18 mouse cellular contexts compared by ENCODE assay signal in genomic region chr11:46219380-46219779, GRCm38 (mm10). TPM values are rescaled to one million over a fixed set of nuclear protein-coding genes. Genes with fewer than 3 reads are reported as not detected.
DNase-seq lines count a peak whose midpoint lies in the region; ATAC-seq lines count a peak whose summit lies in the region.
"Had no signal": no experiment of that assay in that cellular context is flagged by ENCODE, and none has a peak within 500 bp of the region (broad histone marks: within the 10 kb centered on the region; RNA-seq: fewer than 3 reads in every experiment).

No protein-coding gene starts in this region.

- H3K9me3 ChIP-seq in neural tube, embryonic 11.5 days (ENCODE audit: control insufficient read depth, low read length) = no peaks in the 10 kb centered on the region
- H3K9me3 ChIP-seq in hindbrain, embryonic 10.5 days = 0 out of 2 replicates have a peak, but pooled peaks cover 2% of the 10 kb centered on the region
- no peaks in the 10 kb centered on the region for H3K9me3 ChIP-seq in midbrain, embryonic 12.5 days
- H3K9me3 ChIP-seq: G1E; limb, embryonic 15.5 days had no signal

- H3K36me3 ChIP-seq in neural tube, embryonic 11.5 days (ENCODE audit: control insufficient read depth, insufficient read depth, low read length) = no peaks in the 10 kb centered on the region
- peaks cover 47% of the 10 kb centered on the region for H3K36me3 ChIP-seq in hindbrain, embryonic 10.5 days
- peaks cover 34% of the 10 kb centered on the region for H3K36me3 ChIP-seq in midbrain, embryonic 12.5 days
- H3K36me3 ChIP-seq: G1E; limb, embryonic 15.5 days had no signal

- DNase-seq in neural tube, embryonic 11.5 days (ENCODE audit: low spot score) = no peak
- DNase-seq in neural tube, embryonic 10.5 days (ENCODE audit: extremely low spot score, low spot score) = no peak
- no peak for DNase-seq in hindbrain, embryonic 10.5 days (ENCODE audit: low spot score)
- DNase-seq in cerebellum, postnatal 14 days = no peak
- no peak for DNase-seq in thymus, postnatal 36 days
- DNase-seq: adrenal gland, postnatal 25 days; gastrocnemius, postnatal 10 days; kidney, adult 2 months; lung, embryonic 14.5 days had no signal

- no peaks in the 10 kb centered on the region for H3K27me3 ChIP-seq in neural tube, embryonic 11.5 days (ENCODE audit: control insufficient read depth, insufficient read depth, low read length)
- no peaks in the 10 kb centered on the region for H3K27me3 ChIP-seq in hindbrain, embryonic 10.5 days (ENCODE audit: insufficient read depth, poor library complexity, severe bottlenecking)
- H3K27me3 ChIP-seq in midbrain, embryonic 12.5 days = no peaks in the 10 kb centered on the region
- H3K27me3 ChIP-seq: limb, embryonic 15.5 days had no signal

- WGBS in neural tube, embryonic 11.5 days = 82% methylated on average over 9 of the region's 9 CpGs
- 81% methylated on average over 9 of the region's 9 CpGs for WGBS in hindbrain, embryonic 10.5 days
- WGBS in midbrain, embryonic 12.5 days = 85% methylated on average over 9 of the region's 9 CpGs

- H3K4me2 ChIP-seq in neural tube, embryonic 11.5 days (ENCODE audit: low read depth) = no peak overlapping the region
- H3K4me2 ChIP-seq in midbrain, embryonic 12.5 days (replicated peaks) = no peak overlapping the region
- H3K4me2 ChIP-seq: heart, embryonic 11.5 days; limb, embryonic 15.5 days; lung, embryonic 14.5 days had no signal

- H3K4me3 ChIP-seq in neural tube, embryonic 11.5 days (ENCODE audit: low read depth, low read length) = no peak overlapping the region
- H3K4me3 ChIP-seq in hindbrain, embryonic 10.5 days = no peak overlapping the region
- H3K4me3 ChIP-seq in midbrain, embryonic 12.5 days = no peak overlapping the region
- H3K4me3 ChIP-seq: limb, embryonic 15.5 days had no signal

- H3K4me1 ChIP-seq in neural tube, embryonic 11.5 days (ENCODE audit: control insufficient read depth, insufficient read depth, low read length) = peaks cover 10% of the 10 kb centered on the region; the same call in 1 of the 2 replicates
- peaks cover 42% of the 10 kb centered on the region for H3K4me1 ChIP-seq in hindbrain, embryonic 10.5 days (replicated peaks)
- H3K4me1 ChIP-seq in midbrain, embryonic 12.5 days = peaks cover 16% of the 10 kb centered on the region

- H3K27ac ChIP-seq in neural tube, embryonic 11.5 days (ENCODE audit: low read depth, low read length) = peak overlapping the region; percentile 61; the same call in 1 of the 2 replicates
- peak overlapping the region; percentile 77 for H3K27ac ChIP-seq in hindbrain, embryonic 10.5 days
- H3K27ac ChIP-seq in midbrain, embryonic 12.5 days (replicated peaks) = peak overlapping the region; percentile 84
- H3K27ac ChIP-seq: limb, embryonic 15.5 days had no signal

- ATAC-seq in neural tube, embryonic 11.5 days (ENCODE audit: insufficient read depth, low FRiP score, low TSS enrichment) = no peak
- no peak for ATAC-seq in midbrain, embryonic 12.5 days (ENCODE audit: low FRiP score, low read depth)
- no peak for ATAC-seq in megakaryocyte, adult 5-6 weeks (ENCODE audit: poor library complexity, severe bottlenecking)

- no peak overlapping the region for H3K9ac ChIP-seq in neural tube, embryonic 11.5 days (ENCODE audit: low read length)
- peak overlapping the region; percentile 12; the same call in 1 of the 2 replicates for H3K9ac ChIP-seq in midbrain, embryonic 12.5 days (replicated peaks)
- H3K9ac ChIP-seq: limb, embryonic 15.5 days; lung, embryonic 14.5 days had no signal

RNA-seq across cellular contexts. Expression of gene Fndc9, which starts 16.0 kb away (rescaled TPM):
- polyA plus RNA-seq in neural tube, embryonic 11.5 days (2014; fragmentation: Nextera tagmentation; extraction: Ambion mirVana) = 0.50 and 0.54 TPM in 2 replicates
- 0.40 and 0.80 TPM in 2 replicates for polyA plus RNA-seq in hindbrain, embryonic 10.5 days (2016; fragmentation: Nextera tagmentation; extraction: Ambion mirVana)
- polyA plus RNA-seq in midbrain, embryonic 12.5 days (2016; fragmentation: Nextera tagmentation; extraction: Ambion mirVana) = 2.2 and 2.3 TPM in 2 replicates
- not detected in 2 replicates for total RNA-seq in megakaryocyte, adult 5-6 weeks (2015)
- not detected in 2 replicates for total RNA-seq in megakaryocyte, adult 5-6 weeks (2017)
- total RNA-seq: adrenal gland, postnatal 25 days; gastrocnemius, postnatal 10 days; hematopoietic stem cell, adult 5-6 weeks; megakaryocyte progenitor cell, adult 5-6 weeks had no signal
- polyA plus RNA-seq: G1E; heart, embryonic 11.5 days; kidney, adult 2 months; large intestine, adult 2 months; lung, embryonic 14.5 days had no signal

RNA-seq across cellular contexts. Expression of gene Nipal4, which starts 53.1 kb away (rescaled TPM):
- polyA plus RNA-seq in neural tube, embryonic 11.5 days (2014; fragmentation: Nextera tagmentation; extraction: Ambion mirVana) = 0.64 and 0.69 TPM in 2 replicates
- polyA plus RNA-seq in hindbrain, embryonic 10.5 days (2016; fragmentation: Nextera tagmentation; extraction: Ambion mirVana) = 0.65 and 0.66 TPM in 2 replicates
- polyA plus RNA-seq in midbrain, embryonic 12.5 days (2016; fragmentation: Nextera tagmentation; extraction: Ambion mirVana) = 1.2 and 1.4 TPM in 2 replicates
- not detected in 2 replicates for total RNA-seq in megakaryocyte, adult 5-6 weeks (2015)
- not detected in 2 replicates for total RNA-seq in megakaryocyte, adult 5-6 weeks (2017)
- total RNA-seq: G1E; hematopoietic stem cell, adult 5-6 weeks; megakaryocyte progenitor cell, adult 5-6 weeks; neutrophil, adult 5-6 weeks had no signal
- polyA plus RNA-seq: G1E had no signal
